Comparison of ENCODE assay signal across 9 mouse cellular contexts in the genomic region with DNA sequence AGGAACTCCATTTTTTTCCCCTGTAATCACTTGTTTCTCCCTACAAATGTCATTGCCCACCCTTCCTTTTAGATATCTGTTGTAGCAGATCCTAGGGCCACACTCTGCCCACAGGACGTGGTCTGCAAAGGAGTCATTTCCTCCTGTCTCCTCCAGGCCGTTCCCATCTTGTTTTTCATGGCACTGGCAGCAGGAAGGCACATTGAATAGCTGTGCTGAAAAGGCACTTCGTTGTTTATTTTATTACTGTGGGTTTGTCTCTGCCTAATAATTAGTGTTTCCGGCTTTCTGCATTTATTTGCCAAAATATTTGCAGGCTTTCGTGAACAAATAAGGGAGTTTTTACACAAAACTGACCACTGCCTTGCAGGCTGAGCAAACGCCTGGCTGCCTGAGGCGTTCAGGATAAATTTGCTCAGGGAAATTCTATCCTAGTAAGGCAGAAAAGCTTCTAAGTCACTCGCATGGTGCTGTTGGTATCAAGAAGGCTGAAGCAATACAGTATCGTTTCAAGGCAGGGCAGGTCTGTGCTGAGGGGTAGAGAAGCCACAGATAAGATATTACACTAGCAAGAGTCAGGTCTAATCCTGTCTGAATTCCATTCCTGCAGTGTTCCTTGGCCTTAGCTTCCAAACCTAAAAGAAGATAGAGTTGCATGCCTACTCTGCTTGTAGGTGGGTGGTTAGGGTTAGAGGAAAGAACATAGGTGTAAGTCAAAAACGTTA.
DNase-seq lines count a peak whose midpoint lies in the region; ATAC-seq lines count a peak whose summit lies in the region.
"Had no signal": no experiment of that assay in that cellular context is flagged by ENCODE, and none has a peak within 500 bp of the region (broad histone marks: within the 10 kb centered on the region; RNA-seq: fewer than 3 reads in every experiment).

No protein-coding gene starts in this region.

- H3K9me3 ChIP-seq in midbrain, embryonic 14.5 days (ENCODE audit: control insufficient read depth, low read length): no peaks in the 10 kb centered on the region
- no peaks in the 10 kb centered on the region for H3K9me3 ChIP-seq in midbrain, embryonic 13.5 days
- no peaks in the 10 kb centered on the region for H3K9me3 ChIP-seq in liver, embryonic 13.5 days (replicated peaks)
- H3K9me3 ChIP-seq in stomach, embryonic 16.5 days (replicated peaks; ENCODE audit: control insufficient read depth, low read length): no peaks in the 10 kb centered on the region
- no peaks in the 10 kb centered on the region for H3K9me3 ChIP-seq in forebrain, embryonic 11.5 days (ENCODE audit: control insufficient read depth, low read length)
- H3K9me3 ChIP-seq: midbrain, embryonic 12.5 days had no signal

- H3K4me2 ChIP-seq in midbrain, embryonic 14.5 days (ENCODE audit: low read length): no peak overlapping the region
- H3K4me2 ChIP-seq in midbrain, embryonic 13.5 days (replicated peaks): no peak overlapping the region
- H3K4me2 ChIP-seq in liver, embryonic 13.5 days: 0 out of 2 replicates have a peak overlapping the region, but pooled peaks have one; percentile 5
- no peak overlapping the region for H3K4me2 ChIP-seq in stomach, embryonic 16.5 days (ENCODE audit: low read depth, low read length)
- H3K4me2 ChIP-seq in forebrain, embryonic 11.5 days (ENCODE audit: low read depth, low read length, severe bottlenecking): no peak overlapping the region
- H3K4me2 ChIP-seq: midbrain, embryonic 12.5 days had no signal

- H3K4me1 ChIP-seq in midbrain, embryonic 14.5 days (ENCODE audit: control insufficient read depth, insufficient read depth, low read length): peaks cover 9% of the 10 kb centered on the region
- peaks cover 42% of the 10 kb centered on the region for H3K4me1 ChIP-seq in midbrain, embryonic 13.5 days (replicated peaks)
- peaks cover 53% of the 10 kb centered on the region for H3K4me1 ChIP-seq in liver, embryonic 13.5 days (replicated peaks)
- peaks cover 15% of the 10 kb centered on the region for H3K4me1 ChIP-seq in stomach, embryonic 16.5 days (ENCODE audit: control insufficient read depth, insufficient read depth, low read length)
- no peaks in the 10 kb centered on the region for H3K4me1 ChIP-seq in forebrain, embryonic 11.5 days (replicated peaks; ENCODE audit: control insufficient read depth, insufficient read depth, low read length)

- no peak overlapping the region for H3K9ac ChIP-seq in midbrain, embryonic 14.5 days (replicated peaks; ENCODE audit: low read length)
- H3K9ac ChIP-seq in midbrain, embryonic 13.5 days (replicated peaks): no peak overlapping the region
- H3K9ac ChIP-seq in liver, embryonic 13.5 days: no peak overlapping the region
- no peak overlapping the region for H3K9ac ChIP-seq in stomach, embryonic 16.5 days (ENCODE audit: low read length)
- no peak overlapping the region for H3K9ac ChIP-seq in forebrain, embryonic 11.5 days (ENCODE audit: low read length)
- H3K9ac ChIP-seq: midbrain, embryonic 12.5 days had no signal

- 81% methylated on average over 10 of the region's 10 CpGs for WGBS in midbrain, embryonic 14.5 days
- 83% methylated on average over 10 of the region's 10 CpGs for WGBS in midbrain, embryonic 13.5 days
- WGBS in liver, embryonic 13.5 days (ENCODE audit: insufficient replicate concordance): 15% methylated on average over 10 of the region's 10 CpGs
- whole genome bisulfite sequencing in stomach, embryonic 16.5 days: 42% methylated on average over 10 of the region's 10 CpGs
- WGBS in forebrain, embryonic 11.5 days: 78% methylated on average over 10 of the region's 10 CpGs

- H3K4me3 ChIP-seq in midbrain, embryonic 14.5 days (replicated peaks; ENCODE audit: low read depth, low read length): no peak overlapping the region
- H3K4me3 ChIP-seq in midbrain, embryonic 13.5 days (replicated peaks): no peak overlapping the region
- no peak overlapping the region for H3K4me3 ChIP-seq in liver, embryonic 13.5 days (replicated peaks)
- no peak overlapping the region for H3K4me3 ChIP-seq in stomach, embryonic 16.5 days (replicated peaks; ENCODE audit: low read length)
- H3K4me3 ChIP-seq in forebrain, embryonic 11.5 days (ENCODE audit: low read depth, low read length): no peak overlapping the region
- H3K4me3 ChIP-seq: midbrain, embryonic 12.5 days had no signal

- H3K27me3 ChIP-seq in midbrain, embryonic 14.5 days (ENCODE audit: control insufficient read depth, insufficient read depth, low read length): no peaks in the 10 kb centered on the region
- no peaks in the 10 kb centered on the region for H3K27me3 ChIP-seq in midbrain, embryonic 13.5 days
- no peaks in the 10 kb centered on the region for H3K27me3 ChIP-seq in liver, embryonic 13.5 days
- no peaks in the 10 kb centered on the region for H3K27me3 ChIP-seq in stomach, embryonic 16.5 days (ENCODE audit: control insufficient read depth, insufficient read depth, low read length)
- no peaks in the 10 kb centered on the region for H3K27me3 ChIP-seq in forebrain, embryonic 11.5 days (ENCODE audit: control insufficient read depth, insufficient read depth, low read length)
- H3K27me3 ChIP-seq: midbrain, embryonic 12.5 days had no signal

- no peaks in the 10 kb centered on the region for H3K36me3 ChIP-seq in midbrain, embryonic 14.5 days (ENCODE audit: control insufficient read depth, insufficient read depth, low read length)
- no peaks in the 10 kb centered on the region for H3K36me3 ChIP-seq in midbrain, embryonic 13.5 days
- H3K36me3 ChIP-seq in liver, embryonic 13.5 days: no peaks in the 10 kb centered on the region
- H3K36me3 ChIP-seq in stomach, embryonic 16.5 days (ENCODE audit: control insufficient read depth, insufficient read depth, low read length): no peaks in the 10 kb centered on the region
- H3K36me3 ChIP-seq in forebrain, embryonic 11.5 days (ENCODE audit: control insufficient read depth, insufficient read depth, low read length): no peaks in the 10 kb centered on the region
- H3K36me3 ChIP-seq: midbrain, embryonic 12.5 days had no signal

- DNase-seq in midbrain, embryonic 14.5 days: no peak
- peak; percentile 15 to 22 for DNase-seq in heart, postnatal 10 days
- DNase-seq in liver, embryonic 13.5 days: peak; percentile 26
- no peak for DNase-seq in forebrain, embryonic 11.5 days (ENCODE audit: low spot score)
- DNase-seq in cerebellum, postnatal 36 days: no peak
- DNase-seq: embryo, embryonic 11 days had no signal

- intact Hi-C loops in heart, postnatal 10 days (cut with DNase I): no loop called here

- ATAC-seq in midbrain, embryonic 14.5 days (ENCODE audit: low FRiP score, low TSS enrichment): no peak
- no peak for ATAC-seq in midbrain, embryonic 13.5 days
- ATAC-seq in liver, embryonic 13.5 days (ENCODE audit: low read depth): peak; percentile 79
- ATAC-seq in stomach, embryonic 16.5 days (ENCODE audit: insufficient read depth, low FRiP score): no peak
- ATAC-seq in forebrain, embryonic 11.5 days (replicated peaks; ENCODE audit: low FRiP score): no peak

- H3K27ac ChIP-seq in midbrain, embryonic 14.5 days (replicated peaks; ENCODE audit: low read depth, low read length): 0 out of 2 replicates have a peak overlapping the region, but pooled peaks have one; percentile 26
- H3K27ac ChIP-seq in midbrain, embryonic 13.5 days: no peak overlapping the region
- H3K27ac ChIP-seq in liver, embryonic 13.5 days: peak overlapping the region; percentile 45
- H3K27ac ChIP-seq in stomach, embryonic 16.5 days (ENCODE audit: low read length): peak overlapping the region; percentile 58; the same call in 1 of the 2 replicates
- H3K27ac ChIP-seq in forebrain, embryonic 11.5 days (ENCODE audit: low read depth, low read length): no peak overlapping the region
- H3K27ac ChIP-seq: midbrain, embryonic 12.5 days had no signal

Comparison
In these comparisons a context has a peak if more than half of its experiments do, and no peak if none do; other contexts are left out.
1. H3K27ac ChIP-seq: peak in midbrain, embryonic 14.5 days (single experiment), liver, embryonic 13.5 days (single experiment) and stomach, embryonic 16.5 days (single experiment); none in midbrain, embryonic 13.5 days (single experiment) and forebrain, embryonic 11.5 days (single experiment).
2. DNase-seq: peak in heart, postnatal 10 days (2 of 2) and liver, embryonic 13.5 days (single experiment); none in midbrain, embryonic 14.5 days (single experiment), forebrain, embryonic 11.5 days (single experiment) and cerebellum, postnatal 36 days (0 of 2).